Mouse (Mus musculus) intestine, embryonic 14.5 days (tissue): ENCODE results near the gene Uimc1. TPM values are rescaled to one million over a fixed set of nuclear protein-coding genes. Genes with fewer than 3 reads are reported as not detected.

Source experiments
- ATAC-seq: fragments of 200-750 bp; cut with Nextera tagmentation; replicated peaks from 2 replicates; pipeline ENCODE4 v1.8.0; 2017; ENCODE audit warnings: low read depth, moderate number of reproducible peaks, moderate TSS enrichment, moderate library complexity; ENCODE audit not compliant: low FRiP score, low TSS enrichment
- DNase-seq: peaks from one replicate; pipeline ENCODE4 v3.0.0-alpha.2; 2018; ENCODE audit warnings: low spot score
- H3K27ac ChIP-seq: fragments of 300-500 bp; sonication (generic); 2 replicates; pipeline ENCODE4 v1.5.1; 2014; ENCODE audit warnings: low read depth, mild to moderate bottlenecking, control low read depth
- H3K27me3 ChIP-seq: fragments of 300-500 bp; sonication (generic); replicated peaks from 2 replicates; pipeline ENCODE4 v1.6.1; 2014; ENCODE audit warnings: low read length, control low read depth; ENCODE audit not compliant: control insufficient read depth, insufficient read depth
- H3K36me3 ChIP-seq: fragments of 300-500 bp; sonication (generic); 2 replicates; pipeline ENCODE4 v1.6.1; 2014; ENCODE audit warnings: low read length, control low read depth; ENCODE audit not compliant: control insufficient read depth, insufficient read depth
- H3K4me1 ChIP-seq: fragments of 300-500 bp; sonication (generic); replicated peaks from 2 replicates; pipeline ENCODE4 v1.6.1; 2014; ENCODE audit warnings: low read length, control low read depth, mixed read lengths; ENCODE audit not compliant: control insufficient read depth, insufficient read depth
- H3K4me2 ChIP-seq: fragments of 300-500 bp; sonication (generic); 2 replicates; pipeline ENCODE4 v1.6.1; 2014; ENCODE audit warnings: low read length
- H3K4me3 ChIP-seq: fragments of 300-500 bp; sonication (generic); 2 replicates; pipeline ENCODE4 v1.5.1; 2014; ENCODE audit warnings: low read depth, low read length, control low read depth, mixed read lengths
- H3K9ac ChIP-seq: fragments of 300-500 bp; sonication (generic); 2 replicates; pipeline ENCODE4 v1.6.1; 2014; ENCODE audit warnings: mild to moderate bottlenecking, low read length
- H3K9me3 ChIP-seq: fragments of 300-500 bp; sonication (generic); 2 replicates; pipeline ENCODE4 v1.6.1; 2016; ENCODE audit warnings: low read length, control low read depth; ENCODE audit not compliant: control insufficient read depth
- WGBS: fragments of 180-500 bp; shearing (Covaris S2); extraction: QIAGEN DNeasy Blood & Tissue Kit; methylation state at CpG from one replicate; pipeline ENCODE4 v1.1.7; 2014; 5-methylcytosine and 5-hydroxymethylcytosine counted together
- polyA plus RNA-seq: library from polyadenylated mRNA; unstranded; fragments of >200 nt; fragmentation: Nextera tagmentation; extraction: Ambion mirVana; gene quantifications from 2 replicates; pipeline ENCODE4 v1.2.1, GENCODE M21; 2014

Gene Uimc1
- polyA plus RNA-seq, 1 experiment from 2014 or later = 23.8 TPM

GRCm38 (mm10) chr13:55022256-55022655 lies 77.8 kb downstream of the Uimc1 start:
- Histone ChIP-seq H3K9me3 (no peaks in the 10 kb centered on the region), H3K27me3 (no peaks in the 10 kb centered on the region), H3K9ac (no peak overlapping the region), H3K27ac (no peak overlapping the region), H3K36me3 (no peaks in the 10 kb centered on the region; the same call in 1 of the 2 replicates), H3K4me1 (no peaks in the 10 kb centered on the region), H3K4me2 (no peak overlapping the region), H3K4me3 (no peak overlapping the region)
- DNase-seq (no peak), ATAC-seq (no peak)
- WGBS = 65% methylated on average over 4 of the region's 4 CpGs

- no peak for DNase-seq
- Histone ChIP-seq H3K27ac (no peak within 1 kb of the TSS), H3K9me3 (no peaks in the 10 kb centered on the region), H3K4me2 (no peak within 1 kb of the TSS), H3K4me3 (no peak within 1 kb of the TSS), H3K9ac (no peak within 1 kb of the TSS), H3K27me3 (no peaks in the 10 kb centered on the region), H3K36me3 (no peaks in the 10 kb centered on the region; the same call in 1 of the 2 replicates), H3K4me1 (no peaks in the 10 kb centered on the region)
- WGBS = 83% methylated on average over 13 of the region's 13 CpGs
- no peak for ATAC-seq
Measured at GRCm38 (mm10) chr13:55021194-55021779, 78.8 kb downstream of the Uimc1 start, which contains the start of gene Hk3. Gene Hk3 (minus strand): TSS chr13:55021385.

- no peak overlapping the region for H3K9ac ChIP-seq
- no peak overlapping the region for H3K27ac ChIP-seq
- ATAC-seq = no peak
- DNase-seq = no peak
- no peak overlapping the region for H3K4me2 ChIP-seq
- no peaks in the 10 kb centered on the region for H3K36me3 ChIP-seq
- no peaks in the 10 kb centered on the region for H3K9me3 ChIP-seq
- H3K4me3 ChIP-seq = no peak overlapping the region
- no peaks in the 10 kb centered on the region for H3K4me1 ChIP-seq
- no peaks in the 10 kb centered on the region for H3K27me3 ChIP-seq
- WGBS = 80% methylated on average over 4 of the region's 4 CpGs
Measured at GRCm38 (mm10) chr13:55020051-55020450, 80.0 kb downstream of the Uimc1 start.

- H3K4me1 ChIP-seq = no peaks in the 10 kb centered on the region
- no peaks in the 10 kb centered on the region for H3K9me3 ChIP-seq
- H3K4me2 ChIP-seq = no peak overlapping the region
- no peaks in the 10 kb centered on the region for H3K27me3 ChIP-seq
- ATAC-seq = no peak
- H3K36me3 ChIP-seq = no peaks in the 10 kb centered on the region
- 42% methylated on average over 3 of the region's 3 CpGs for WGBS
- DNase-seq = no peak
- no peak overlapping the region for H3K27ac ChIP-seq
- no peak overlapping the region for H3K9ac ChIP-seq
- no peak overlapping the region for H3K4me3 ChIP-seq
Measured at GRCm38 (mm10) chr13:55019181-55019580, 80.9 kb downstream of the Uimc1 start.

GRCm38 (mm10) chr13:55018700-55019099 lies 81.4 kb downstream of the Uimc1 start:
- H3K4me3 ChIP-seq = no peak overlapping the region
- no peaks in the 10 kb centered on the region for H3K9me3 ChIP-seq
- H3K4me2 ChIP-seq = no peak overlapping the region
- ATAC-seq (no peak), DNase-seq (no peak)
- H3K4me1 ChIP-seq = no peaks in the 10 kb centered on the region
- no peaks in the 10 kb centered on the region for H3K36me3 ChIP-seq
- no peak overlapping the region for H3K27ac ChIP-seq
- no peaks in the 10 kb centered on the region for H3K27me3 ChIP-seq
- WGBS = 88% methylated on average over 9 of the region's 9 CpGs
- no peak overlapping the region for H3K9ac ChIP-seq

DNA sequence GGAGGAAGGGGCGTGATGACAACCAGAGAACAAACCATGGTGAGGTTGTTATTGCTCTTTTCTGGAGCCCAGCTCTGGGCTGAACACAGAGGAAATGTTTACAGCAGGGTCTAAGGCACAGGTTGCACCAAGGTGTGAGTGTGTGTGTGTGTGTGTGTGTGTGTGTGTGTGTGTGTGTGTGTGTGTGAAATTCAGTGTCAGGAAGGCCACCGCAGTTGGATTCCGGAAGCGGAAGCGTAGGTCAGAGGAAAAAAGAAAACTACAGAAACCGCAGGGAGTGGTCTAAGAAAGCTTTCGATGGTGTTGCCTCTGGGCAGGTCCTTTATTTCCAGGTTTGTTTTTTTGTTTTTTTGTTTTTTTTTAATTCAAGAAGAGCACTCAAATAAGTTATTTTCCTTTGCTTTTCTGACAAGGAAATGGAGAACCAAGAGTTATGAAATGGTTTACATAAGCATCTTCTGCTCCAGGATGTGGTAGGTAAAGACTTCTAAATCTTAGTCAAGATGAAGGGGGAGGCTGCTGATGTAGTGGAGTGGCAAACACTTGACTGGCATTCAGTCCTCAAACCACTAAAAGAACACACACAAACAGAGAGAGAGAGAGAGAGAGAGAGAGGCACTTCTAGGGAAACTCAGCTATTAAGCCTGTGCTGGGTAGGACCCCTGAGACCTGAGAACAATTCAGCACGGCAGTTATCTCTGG lies 82.1 kb downstream of the Uimc1 start:
- H3K4me3 ChIP-seq = no peak overlapping the region
- DNase-seq (no peak), ATAC-seq (no peak)
- H3K27me3 ChIP-seq = no peaks in the 10 kb centered on the region
- H3K9ac ChIP-seq = no peak overlapping the region
- no peak overlapping the region for H3K27ac ChIP-seq
- no peaks in the 10 kb centered on the region for H3K9me3 ChIP-seq
- H3K4me2 ChIP-seq = no peak overlapping the region
- 79% methylated on average over 8 of the region's 8 CpGs for WGBS
- no peaks in the 10 kb centered on the region for H3K36me3 ChIP-seq
- no peaks in the 10 kb centered on the region for H3K4me1 ChIP-seq

GRCm38 (mm10) chr13:55017154-55017897 lies 82.8 kb downstream of the Uimc1 start:
- Histone ChIP-seq H3K9me3 (no peaks in the 10 kb centered on the region), H3K4me2 (no peak overlapping the region), H3K36me3 (no peaks in the 10 kb centered on the region), H3K27ac (no peak overlapping the region), H3K4me1 (no peaks in the 10 kb centered on the region), H3K27me3 (no peaks in the 10 kb centered on the region), H3K4me3 (no peak overlapping the region), H3K9ac (no peak overlapping the region)
- no peak for ATAC-seq
- WGBS = 80% methylated on average over 12 of the region's 12 CpGs
- no peak for DNase-seq

DNA sequence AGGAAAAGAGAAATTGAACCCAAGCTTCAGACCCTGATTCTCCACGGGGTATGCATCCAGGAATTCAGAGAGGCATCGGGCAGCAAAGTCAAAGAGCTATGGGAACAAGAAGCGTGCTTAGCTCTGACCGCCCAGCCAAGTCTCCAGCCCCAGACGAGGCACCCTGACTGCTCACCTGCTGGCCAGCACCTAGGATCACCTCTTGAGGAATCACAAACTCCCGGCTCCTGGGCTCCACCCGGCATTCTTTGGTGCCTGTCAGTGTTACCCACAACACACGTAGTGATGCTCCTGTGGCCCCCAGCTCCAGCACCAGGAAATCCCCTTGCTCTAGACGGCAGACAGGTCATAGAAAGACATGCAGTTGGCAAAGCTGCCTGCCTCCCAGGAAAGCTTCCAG lies 85.6 kb downstream of the Uimc1 start:
- Histone ChIP-seq H3K9me3 (no peaks in the 10 kb centered on the region), H3K4me3 (no peak overlapping the region), H3K9ac (no peak overlapping the region), H3K27ac (no peak overlapping the region), H3K4me2 (no peak overlapping the region), H3K36me3 (no peaks in the 10 kb centered on the region), H3K4me1 (no peaks in the 10 kb centered on the region), H3K27me3 (no peaks in the 10 kb centered on the region)
- no peak for DNase-seq
- 74% methylated on average over 9 of the region's 9 CpGs for whole genome bisulfite sequencing
- ATAC-seq = no peak
